Mouse (Mus musculus) cerebellum, adult 2 months (tissue): Measurements from ENCODE around the gene Zfp449.

Experiments
- CTCF ChIP-seq: fragments of 200-500 bp; IDR thresholded peaks from 2 replicates; pipeline ENCODE4 v1.5.1; 2011; ENCODE audit warnings: low read depth, mild to moderate bottlenecking, control low read depth, low read length, moderate library complexity, borderline replicate concordance; ENCODE audit not compliant: insufficient read depth
- POLR2A ChIP-seq: fragments of 200-500 bp; IDR thresholded peaks from 2 replicates; pipeline ENCODE4 v1.6.1; 2011; ENCODE audit warnings: low read length, control low read depth, borderline replicate concordance; ENCODE audit not compliant: insufficient read depth

DNA sequence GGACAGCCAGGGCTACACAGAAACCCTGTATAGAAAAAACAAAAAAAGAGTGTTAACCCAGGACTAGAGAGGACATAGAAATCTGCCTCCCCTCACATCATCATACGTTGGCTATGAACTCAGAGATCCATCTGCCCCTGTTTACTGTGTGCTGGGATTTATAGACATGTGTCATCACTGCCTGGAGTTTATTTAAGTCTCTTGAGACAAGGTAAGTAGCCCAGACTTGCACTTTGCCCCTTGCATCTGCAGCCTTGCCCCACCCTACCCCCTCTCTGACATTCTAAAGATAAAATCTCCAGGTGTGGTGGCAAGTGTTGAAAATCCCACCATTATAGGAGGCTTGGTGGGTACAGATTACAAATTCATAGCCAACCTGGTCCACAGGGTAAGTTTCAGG is 33.4 kb upstream of the Zfp449 start:
- TF ChIP-seq CTCF (no peak), POLR2A (no peak)
